Mouse (Mus musculus) cortical plate, adult 2 months (tissue): ENCODE measurements around the gene Gm14147. TPM values are rescaled to one million over a fixed set of nuclear protein-coding genes. Genes with fewer than 3 reads are reported as not detected.
"Not testable (repeated sequence)": the region's sequence is repeated elsewhere in the genome, so short reads cannot be mapped to it uniquely, and the experiment has no call there.

Source experiments
- H3K27ac ChIP-seq: fragments of 200-500 bp; 2 replicates; pipeline ENCODE4 v1.5.1; 2012; ENCODE audit warnings: low read length, control low read depth, inconsistent platforms; ENCODE audit not compliant: insufficient read depth
- H3K4me1 ChIP-seq: fragments of 200-500 bp; 2 replicates; pipeline ENCODE4 v1.6.1; 2011; ENCODE audit warnings: low read length; ENCODE audit not compliant: control insufficient read depth, insufficient read depth
- H3K4me3 ChIP-seq: fragments of 200-500 bp; 2 replicates; pipeline ENCODE4 v1.5.1; 2011; ENCODE audit warnings: mild to moderate bottlenecking, low read length, control low read depth; ENCODE audit not compliant: insufficient read depth
- CTCF ChIP-seq: fragments of 200-500 bp; IDR thresholded peaks from 2 replicates; pipeline ENCODE4 v1.5.1; 2011; ENCODE audit warnings: mild to moderate bottlenecking, control low read depth, low read length; ENCODE audit not compliant: insufficient read depth; ENCODE audit errors: extremely low read depth
- POLR2A ChIP-seq: fragments of 200-500 bp; IDR thresholded peaks from 2 replicates; pipeline ENCODE4 v1.6.1; 2011; ENCODE audit warnings: mild to moderate bottlenecking, low read length, control low read depth; ENCODE audit not compliant: insufficient read depth; ENCODE audit errors: extremely low read depth
- polyA plus RNA-seq: library from polyadenylated mRNA; depleted of rRNA; stranded (reverse); fragments of >200 nt; gene quantifications from 2 replicates; pipeline ENCODE4 v1.2.3, GENCODE M21; 2012; rRNA removed

The Gm14147 gene
- polyA plus RNA-seq = 0.04 TPM in 1 of 2 replicates, not detected in the other

DNA sequence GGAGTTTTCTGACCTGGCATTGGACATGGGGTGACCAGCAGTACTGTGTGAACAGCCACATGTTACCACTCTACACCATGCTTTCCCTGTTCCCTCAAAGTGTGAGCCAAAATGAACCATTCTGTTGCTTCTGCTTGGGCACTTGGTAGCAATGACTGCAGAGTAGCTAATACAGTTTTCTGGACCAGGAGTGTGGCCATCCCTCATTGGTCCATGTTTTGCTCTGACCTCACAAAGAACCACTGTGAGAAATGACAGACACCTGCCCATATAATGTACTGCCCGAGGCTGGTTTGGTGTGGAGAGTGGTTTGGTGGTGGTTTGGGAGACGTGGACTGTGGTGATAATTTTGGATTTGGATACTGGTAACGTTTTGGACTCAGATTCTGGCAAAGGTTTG, at the start of gene Gm14147:
Gm14147 (plus strand) TSS at position 301 of the 400 bp plus-strand sequence.
- not testable (repeated sequence) for H3K27ac ChIP-seq, H3K4me1 ChIP-seq, H3K4me3 ChIP-seq

- no peak overlapping the region for H3K27ac ChIP-seq
- H3K4me3 ChIP-seq = no peak overlapping the region
- no peaks in the 10 kb centered on the region for H3K4me1 ChIP-seq
- TF ChIP-seq POLR2A = no peak
- TF ChIP-seq CTCF = no peak
Measured at GRCm38 (mm10) chr2:151056637-151057036, 41.4 kb upstream of the Gm14147 start.

- H3K4me1 ChIP-seq, H3K27ac ChIP-seq, H3K4me3 ChIP-seq: not testable (repeated sequence)
Measured at GRCm38 (mm10) chr2:151092250-151092649, 5.8 kb upstream of the Gm14147 start, which contains the start of gene Gm14151. Gene Gm14151, minus strand, starts transcription at chr2:151092350.

Other genes with a start within 250 kb of the Gm14147 start
- 352 and 361 TPM in 2 replicates for gene Abhd12, start 193.5 kb upstream of the Gm14147 start, polyA plus RNA-seq
- gene Gins1, start 192.8 kb upstream of the Gm14147 start, polyA plus RNA-seq = 1.6 and 1.9 TPM in 2 replicates
- 6.5 and 7.2 TPM in 2 replicates for gene Ninl, start 58.9 kb upstream of the Gm14147 start, polyA plus RNA-seq
- 19.7 and 20.5 TPM in 2 replicates for gene Nanp, start 58.8 kb upstream of the Gm14147 start, polyA plus RNA-seq
- not detected in 2 replicates for gene Gm14151, start 5.9 kb upstream of the Gm14147 start, polyA plus RNA-seq